Mouse (Mus musculus) heart, adult 2 months (tissue): ENCODE measurements around the gene Myadml2. TPM values are rescaled to one million over a fixed set of nuclear protein-coding genes. Genes with fewer than 3 reads are reported as not detected.
A peak's percentile ranks its signal among the peaks of the same experiment; 100 is the strongest.

Experiments used
- DNase-seq, 2 experiments: peaks; one replicate each; pipeline ENCODE4 v3.0.0; 2021
- H3K27ac ChIP-seq: fragments of 200-600 bp; 2 replicates; pipeline ENCODE4 v1.8.1; 2022
- H3K27me3 ChIP-seq: fragments of 200-500 bp; 2 replicates; pipeline ENCODE4 v1.6.1; 2012; ENCODE audit warnings: mild to moderate bottlenecking, low read length, inconsistent platforms, mixed read lengths; ENCODE audit not compliant: control insufficient read depth, insufficient read depth
- H3K36me3 ChIP-seq: fragments of 200-500 bp; 2 replicates; pipeline ENCODE4 v1.6.1; 2012; ENCODE audit warnings: low read length, inconsistent platforms; ENCODE audit not compliant: control insufficient read depth, insufficient read depth
- H3K4me1 ChIP-seq: fragments of 200-500 bp; 2 replicates; pipeline ENCODE4 v1.6.1; 2011; ENCODE audit warnings: low read length; ENCODE audit not compliant: control insufficient read depth, insufficient read depth
- H3K4me3 ChIP-seq: fragments of 200-600 bp; 2 replicates; pipeline ENCODE4 v1.8.1; 2022
- H3K79me2 ChIP-seq: fragments of 200-500 bp; replicated peaks from 2 replicates; pipeline ENCODE4 v1.6.1; 2012; ENCODE audit warnings: mild to moderate bottlenecking, inconsistent platforms, low read length, moderate library complexity, mixed read lengths; ENCODE audit not compliant: control insufficient read depth, insufficient read depth
- H3K9ac ChIP-seq: fragments of 200-500 bp; 2 replicates; pipeline ENCODE4 v1.6.1; 2012; ENCODE audit warnings: low read depth, mild to moderate bottlenecking, control low read depth, inconsistent platforms, low read length, mixed read lengths
- CTCF ChIP-seq: fragments of 200-600 bp; IDR thresholded peaks from 2 replicates; pipeline ENCODE4 v1.8.1; 2022; ENCODE audit warnings: antibody characterized with exemption, mild to moderate bottlenecking, moderate library complexity
- EP300 ChIP-seq: fragments of 200-500 bp; IDR thresholded peaks from 2 replicates; pipeline ENCODE4 v1.6.1; 2011; ENCODE audit warnings: low read depth, low read length, control low read depth; ENCODE audit not compliant: insufficient read depth
- POLR2A ChIP-seq: fragments of 200-500 bp; IDR thresholded peaks from 2 replicates; pipeline ENCODE4 v1.6.1; 2011; ENCODE audit warnings: mild to moderate bottlenecking, low read depth, low read length, control low read depth; ENCODE audit not compliant: insufficient read depth
- WGBS: fragments of 180-500 bp; shearing (Covaris S2); methylation state at CpG from one replicate; pipeline ENCODE4 v1.1.7; 2018; 5-methylcytosine and 5-hydroxymethylcytosine counted together
- intact Hi-C: fragments of 180-260 bp; cut with DNase I; formaldehyde crosslinking; loops from one replicate; pipeline ENCODE4 v1.15.1; 2025
- long read RNA-seq: library from polyadenylated mRNA; stranded (forward); transcript quantifications from one replicate; pipeline ENCODE4 v2.0.0, GENCODE M21; 2021
- polyA plus RNA-seq: library from polyadenylated mRNA; depleted of rRNA; stranded (reverse); fragments of >200 nt; gene quantifications from 2 replicates; pipeline ENCODE4 v1.2.3, GENCODE M21; 2012; rRNA removed
- total RNA-seq, 2 experiments: library from RNA; stranded (reverse); gene quantifications; 2 replicates each; pipeline ENCODE4 v1.2.3; 2021

Gene Myadml2
- total RNA-seq (10 to 100 TPM; 77.6 to 87.3 TPM), polyA plus RNA-seq (55.1 and 68.3 TPM in 2 replicates)
- long read RNA-seq, partial matches to known transcripts, result 0 of 78 reads
- long read RNA-seq, other reads (novel, unspliced or antisense), result 77 of 78 reads

- intact Hi-C loops, result no loop called here
- H3K4me3 ChIP-seq, result peak within 1 kb of the TSS; percentile 62
- peak; percentile 69 to 73 for DNase-seq
- H3K36me3 ChIP-seq, result no peaks in the 10 kb centered on the region; the same call in 1 of the 2 replicates
- no peaks in the 10 kb centered on the region for H3K79me2 ChIP-seq
- no peak for TF ChIP-seq CTCF
- TF ChIP-seq POLR2A, result peak; percentile 74; the same call in 1 of the 2 replicates
- TF ChIP-seq EP300, result no peak
- H3K27ac ChIP-seq, result peak within 1 kb of the TSS; percentile 88
- WGBS, result 7% methylated on average over 13 of the region's 13 CpGs
- H3K27me3 ChIP-seq, result no peaks in the 10 kb centered on the region
- peaks cover 2% of the 10 kb centered on the region; the same call in 1 of the 2 replicates for H3K4me1 ChIP-seq
- peak within 1 kb of the TSS; percentile 82 for H3K9ac ChIP-seq
These were observed at the start of gene Myadml2 for GRCm38 (mm10) chr11:120648001-120648476. Gene Myadml2, minus strand, starts transcription at chr11:120648158.

- TF ChIP-seq EP300 (0 out of 2 replicates have a peak, but pooled peaks have one; percentile 58), POLR2A (0 out of 2 replicates have a peak, but pooled peaks have one; percentile 9), CTCF (0 out of 2 replicates have a peak, but pooled peaks have one; percentile 6)
- DNase-seq, result peak; percentile 52 to 79
- 36% methylated on average over 10 of the region's 10 CpGs for WGBS
- Histone ChIP-seq H3K9ac (no peak overlapping the region), H3K36me3 (no peaks in the 10 kb centered on the region), H3K4me1 (peaks cover under 1% of the 10 kb centered on the region), H3K4me3 (no peak overlapping the region), H3K79me2 (no peaks in the 10 kb centered on the region), H3K27me3 (no peaks in the 10 kb centered on the region), H3K27ac (peak overlapping the region; percentile 48)
- intact Hi-C loops, result no loop called here
These were observed 49.8 kb upstream of the Myadml2 start for GRCm38 (mm10) chr11:120697741-120698140.

GRCm38 (mm10) chr11:120696568-120696967 is 48.6 kb upstream of the Myadml2 start:
- Histone ChIP-seq H3K4me3 (no peak overlapping the region), H3K27ac (no peak overlapping the region), H3K36me3 (no peaks in the 10 kb centered on the region), H3K9ac (no peak overlapping the region), H3K79me2 (no peaks in the 10 kb centered on the region), H3K4me1 (peaks cover 4% of the 10 kb centered on the region), H3K27me3 (no peaks in the 10 kb centered on the region)
- WGBS, result 93% methylated on average over 6 of the region's 6 CpGs
- DNase-seq, result no peak
- TF ChIP-seq EP300 (no peak), POLR2A (no peak), CTCF (peak; percentile 50)
- intact Hi-C loops, result no loop called here

- WGBS, result 90% methylated on average over 12 of the region's 12 CpGs
- intact Hi-C loops, result no loop called here
- Histone ChIP-seq H3K4me3 (no peak overlapping the region), H3K4me1 (peaks cover 4% of the 10 kb centered on the region), H3K79me2 (no peaks in the 10 kb centered on the region), H3K9ac (no peak overlapping the region), H3K36me3 (no peaks in the 10 kb centered on the region), H3K27me3 (no peaks in the 10 kb centered on the region), H3K27ac (no peak overlapping the region)
- no peak for TF ChIP-seq CTCF
- no peak for TF ChIP-seq EP300
- no peak for TF ChIP-seq POLR2A
- no peak for DNase-seq
These were observed 47.7 kb upstream of the Myadml2 start for GRCm38 (mm10) chr11:120695641-120696040.

DNA sequence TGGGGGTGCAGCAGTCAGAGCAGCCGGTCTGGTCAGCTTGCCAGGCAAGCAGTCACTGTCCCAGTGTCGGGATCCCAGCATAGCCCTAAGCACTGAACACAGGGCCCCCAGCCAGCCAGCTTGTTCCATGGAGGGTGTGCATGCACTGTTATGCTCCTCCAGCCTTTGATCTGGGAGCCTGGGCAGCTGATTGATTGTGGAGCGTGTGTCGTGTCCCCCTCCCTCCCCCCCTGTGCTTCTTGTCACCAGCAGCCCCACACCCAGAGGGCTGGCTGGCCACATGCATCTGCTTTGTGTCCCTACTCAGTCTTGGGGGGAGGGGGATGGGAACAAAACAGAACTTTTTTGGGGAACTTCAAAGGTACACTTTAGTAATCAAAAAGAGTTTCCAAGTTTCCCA is 47.2 kb upstream of the Myadml2 start:
- no peaks in the 10 kb centered on the region for H3K27me3 ChIP-seq
- H3K4me3 ChIP-seq, result no peak overlapping the region
- H3K27ac ChIP-seq, result no peak overlapping the region
- no peaks in the 10 kb centered on the region for H3K36me3 ChIP-seq
- DNase-seq, result no peak
- WGBS, result 75% methylated on average over 4 of the region's 4 CpGs
- intact Hi-C loops, result no loop called here
- H3K79me2 ChIP-seq, result no peaks in the 10 kb centered on the region
- TF ChIP-seq CTCF, result no peak
- TF ChIP-seq EP300, result no peak
- TF ChIP-seq POLR2A, result no peak
- H3K4me1 ChIP-seq, result peaks cover 4% of the 10 kb centered on the region
- H3K9ac ChIP-seq, result no peak overlapping the region

DNA sequence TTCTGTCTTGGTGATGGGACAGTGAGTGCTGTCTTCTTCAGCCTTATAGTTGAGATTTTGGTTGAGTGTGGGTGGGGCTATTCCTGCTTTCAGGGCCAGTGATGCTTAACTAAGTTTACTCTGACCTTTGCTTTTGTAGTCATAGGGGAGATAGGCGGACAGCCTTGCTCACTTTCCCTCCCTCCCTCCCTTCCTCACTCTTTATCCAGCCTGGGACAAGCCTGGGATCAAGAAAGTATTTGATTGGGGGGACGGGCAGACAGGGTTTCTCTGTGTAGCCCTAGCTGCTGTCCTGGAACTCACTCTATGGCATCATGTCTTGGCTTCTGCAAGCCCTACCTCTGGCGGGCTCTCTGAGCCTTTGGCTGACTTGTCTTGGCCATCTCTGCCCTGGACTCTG is 45.5 kb upstream of the Myadml2 start:
- intact Hi-C loops, result no loop called here
- Histone ChIP-seq H3K9ac (no peak overlapping the region), H3K27me3 (no peaks in the 10 kb centered on the region), H3K27ac (no peak overlapping the region), H3K4me3 (no peak overlapping the region), H3K4me1 (peaks cover 4% of the 10 kb centered on the region), H3K79me2 (0 out of 2 replicates have a peak, but pooled peaks cover 1% of the 10 kb centered on the region), H3K36me3 (no peaks in the 10 kb centered on the region)
- DNase-seq, result no peak
- TF ChIP-seq EP300 (no peak), CTCF (no peak)
- WGBS, result 88% methylated on average over 3 of the region's 3 CpGs
